Mouse (Mus musculus) hindbrain, embryonic 16.5 days (tissue): ENCODE measurements around the gene Plcb2. TPM values are rescaled to one million over a fixed set of nuclear protein-coding genes. Genes with fewer than 3 reads are reported as not detected.
A peak's percentile ranks its signal among the peaks of the same experiment; 100 is the strongest.

Experiments
- ATAC-seq: fragments of 200-750 bp; cut with Nextera tagmentation; 2 replicates; pipeline ENCODE4 v1.8.0; 2017; ENCODE audit warnings: moderate TSS enrichment, moderate library complexity
- H3K27ac ChIP-seq: fragments of 300-500 bp; sonication (generic); 2 replicates; pipeline ENCODE4 v1.5.1; 2014; ENCODE audit warnings: low read depth, mild to moderate bottlenecking, control low read depth, low read length, moderate library complexity
- H3K27me3 ChIP-seq: fragments of 300-500 bp; sonication (generic); replicated peaks from 2 replicates; pipeline ENCODE4 v1.6.1; 2014; ENCODE audit warnings: low read length; ENCODE audit not compliant: control insufficient read depth, insufficient read depth
- H3K36me3 ChIP-seq: fragments of 300-500 bp; sonication (generic); 2 replicates; pipeline ENCODE4 v1.6.1; 2014; ENCODE audit warnings: mild to moderate bottlenecking, low read length, moderate library complexity, mixed read lengths; ENCODE audit not compliant: control insufficient read depth, insufficient read depth
- H3K4me1 ChIP-seq: fragments of 300-500 bp; sonication (generic); 2 replicates; pipeline ENCODE4 v1.6.1; 2014; ENCODE audit warnings: low read depth, low read length; ENCODE audit not compliant: control insufficient read depth, insufficient read depth
- H3K4me2 ChIP-seq: fragments of 300-500 bp; sonication (generic); 2 replicates; pipeline ENCODE4 v1.6.1; 2014; ENCODE audit warnings: mild to moderate bottlenecking, low read length, control low read depth, moderate library complexity
- H3K4me3 ChIP-seq: fragments of 300-500 bp; sonication (generic); 2 replicates; pipeline ENCODE4 v1.5.1; 2014; ENCODE audit warnings: mild to moderate bottlenecking, low read length, control low read depth, moderate library complexity
- H3K9ac ChIP-seq: fragments of 300-500 bp; sonication (generic); 2 replicates; pipeline ENCODE4 v1.6.1; 2014; ENCODE audit warnings: low read depth, mild to moderate bottlenecking, control low read depth, low read length, moderate library complexity
- H3K9me3 ChIP-seq: fragments of 300-500 bp; sonication (generic); 2 replicates; pipeline ENCODE4 v1.6.1; 2014; ENCODE audit warnings: mild to moderate bottlenecking, low read length, moderate library complexity; ENCODE audit not compliant: control insufficient read depth
- WGBS: fragments of 180-500 bp; shearing (Covaris S2); extraction: QIAGEN DNeasy Blood & Tissue Kit; methylation state at CpG from one replicate; pipeline ENCODE4 v1.1.7; 2014; 5-methylcytosine and 5-hydroxymethylcytosine counted together
- polyA plus RNA-seq: library from polyadenylated mRNA; unstranded; fragments of >200 nt; fragmentation: Nextera tagmentation; extraction: Ambion mirVana; gene quantifications from 2 replicates; pipeline ENCODE4 v1.2.1, GENCODE M21; 2015

Gene Plcb2
- 0.88 and 1.1 TPM in 2 replicates for polyA plus RNA-seq

DNA sequence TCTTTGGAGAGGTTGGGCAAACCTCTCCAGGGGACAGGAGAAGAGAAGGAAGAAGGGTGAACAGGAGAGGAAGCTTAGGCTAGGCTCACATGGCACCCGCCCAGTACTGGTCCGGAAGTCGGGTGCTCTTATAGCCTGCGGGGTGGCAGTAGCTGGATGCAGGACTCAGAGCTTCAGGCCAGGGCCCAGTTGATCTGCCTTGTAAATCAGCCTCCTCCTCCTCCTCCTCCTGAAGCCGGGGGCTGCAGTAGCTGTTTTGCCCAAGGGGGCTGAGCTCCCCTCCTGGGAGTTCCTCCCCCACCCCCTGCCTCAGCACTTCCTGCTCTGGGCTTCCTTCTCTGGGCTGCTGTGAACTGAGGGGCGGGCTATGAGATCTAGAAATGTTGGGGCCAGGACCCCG, at the start of gene Plcb2:
Plcb2 (minus strand) TSS at position 102 of the 400 bp plus-strand sequence.
- Histone ChIP-seq H3K27me3 (peaks cover 3% of the 10 kb centered on the region), H3K27ac (no peak within 1 kb of the TSS), H3K36me3 (no peaks in the 10 kb centered on the region), H3K4me2 (no peak within 1 kb of the TSS), H3K4me3 (no peak within 1 kb of the TSS), H3K9ac (no peak within 1 kb of the TSS), H3K9me3 (no peaks in the 10 kb centered on the region), H3K4me1 (no peaks in the 10 kb centered on the region)
- WGBS: 40% methylated on average over 6 of the region's 7 CpGs
- no peak for ATAC-seq

DNA sequence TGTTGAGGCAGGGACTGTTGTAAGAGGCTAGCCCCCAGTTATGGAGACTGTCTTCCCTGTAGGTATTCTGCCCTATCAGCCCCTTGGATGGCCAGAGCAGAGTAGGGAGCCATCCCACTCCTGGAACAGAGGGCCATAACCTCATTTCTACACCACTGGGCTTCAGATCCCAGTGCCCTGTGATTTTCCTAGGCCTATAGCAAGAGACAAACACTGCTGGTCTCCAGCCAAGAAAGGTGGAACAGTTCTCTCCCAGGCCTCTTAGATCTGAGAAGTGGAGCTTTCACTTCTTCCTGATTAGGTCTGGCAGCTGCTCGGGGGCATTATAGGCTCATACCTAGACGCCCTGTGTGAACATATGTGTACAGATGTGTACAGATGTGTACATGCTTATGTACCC, 48.1 kb upstream of the Plcb2 start:
- H3K4me3 ChIP-seq: no peak overlapping the region
- H3K9ac ChIP-seq: no peak overlapping the region
- H3K27ac ChIP-seq: peak overlapping the region; percentile 68; the same call in 1 of the 2 replicates
- no peak overlapping the region for H3K4me2 ChIP-seq
- no peaks in the 10 kb centered on the region for H3K36me3 ChIP-seq
- 83% methylated on average over 2 of the region's 2 CpGs for WGBS
- H3K4me1 ChIP-seq: peaks cover 18% of the 10 kb centered on the region
- no peaks in the 10 kb centered on the region for H3K9me3 ChIP-seq
- H3K27me3 ChIP-seq: no peaks in the 10 kb centered on the region
- ATAC-seq: no peak

DNA sequence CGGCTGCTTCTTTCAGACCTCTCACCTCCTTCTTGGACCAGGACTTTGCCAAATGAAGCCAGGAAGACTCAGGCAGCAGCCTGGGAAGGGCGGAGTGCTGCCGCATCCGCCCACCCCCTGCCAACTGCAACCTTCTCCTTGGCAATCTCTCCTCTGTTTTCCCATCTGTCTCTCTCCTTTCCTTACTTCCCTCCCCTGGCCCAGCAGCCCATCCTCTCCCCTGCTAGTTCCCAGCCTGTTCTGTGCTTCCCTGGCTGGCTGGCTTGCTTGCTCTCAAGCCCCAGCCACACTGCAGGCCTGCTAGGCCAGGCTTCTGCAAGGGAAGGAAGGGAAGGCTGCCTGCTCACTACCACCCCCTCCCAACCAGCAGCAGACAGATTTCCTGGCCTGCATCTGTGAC, 47.6 kb upstream of the Plcb2 start:
- ATAC-seq: peak; percentile 15; the same call in 1 of the 2 replicates
- H3K4me2 ChIP-seq: no peak overlapping the region
- no peak overlapping the region for H3K4me3 ChIP-seq
- 65% methylated on average over 3 of the region's 4 CpGs for WGBS
- H3K27me3 ChIP-seq: no peaks in the 10 kb centered on the region
- H3K9ac ChIP-seq: no peak overlapping the region
- peaks cover 15% of the 10 kb centered on the region for H3K4me1 ChIP-seq
- no peaks in the 10 kb centered on the region for H3K36me3 ChIP-seq
- H3K27ac ChIP-seq: peak overlapping the region; percentile 68; the same call in 1 of the 2 replicates
- H3K9me3 ChIP-seq: no peaks in the 10 kb centered on the region

DNA sequence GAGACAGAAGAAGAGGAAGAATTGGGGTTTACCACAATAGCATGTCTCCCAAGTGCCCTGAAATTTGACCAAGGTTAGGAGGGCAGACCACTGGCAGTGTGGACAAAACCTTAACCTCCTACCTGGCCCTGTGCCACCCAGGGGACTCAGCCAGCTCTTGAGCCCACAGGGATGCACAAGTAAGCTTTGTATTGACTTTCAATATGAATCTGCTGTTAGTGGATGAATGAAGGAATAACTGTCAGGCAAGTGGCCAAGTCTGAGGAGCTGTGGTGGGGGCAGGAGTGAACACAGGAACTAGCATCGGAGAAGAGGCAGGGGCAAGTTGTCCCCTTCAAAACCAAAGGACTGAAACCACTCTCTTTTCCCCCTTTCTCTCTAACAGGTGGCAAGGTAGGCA, 47.2 kb upstream of the Plcb2 start:
- Histone ChIP-seq H3K4me2 (no peak overlapping the region), H3K4me3 (no peak overlapping the region), H3K9ac (no peak overlapping the region), H3K4me1 (peaks cover 12% of the 10 kb centered on the region), H3K27ac (no peak overlapping the region), H3K36me3 (no peaks in the 10 kb centered on the region), H3K9me3 (no peaks in the 10 kb centered on the region), H3K27me3 (no peaks in the 10 kb centered on the region)
- ATAC-seq: no peak
- 48% methylated on average over 1 of the region's 1 CpGs for WGBS

DNA sequence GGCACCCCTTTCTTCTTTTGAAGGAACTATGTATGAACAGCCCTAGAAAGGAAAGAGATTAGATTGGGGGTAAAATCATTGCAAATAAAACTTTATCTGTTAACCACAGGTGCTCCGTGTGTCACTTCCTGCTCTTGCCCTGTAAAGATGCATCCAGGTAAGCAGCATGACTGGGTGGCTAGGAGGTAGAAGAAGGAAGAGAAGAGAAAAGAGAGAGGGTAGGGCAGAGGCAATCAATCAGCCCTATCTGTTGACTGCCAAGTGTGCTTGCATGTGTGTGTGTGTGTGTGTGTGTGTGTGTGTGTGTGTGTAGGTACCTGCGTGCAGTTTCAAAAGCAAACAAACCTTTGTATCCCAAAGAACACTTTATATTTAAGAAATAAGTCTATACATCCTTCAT, 46.3 kb upstream of the Plcb2 start:
- ATAC-seq: no peak

DNA sequence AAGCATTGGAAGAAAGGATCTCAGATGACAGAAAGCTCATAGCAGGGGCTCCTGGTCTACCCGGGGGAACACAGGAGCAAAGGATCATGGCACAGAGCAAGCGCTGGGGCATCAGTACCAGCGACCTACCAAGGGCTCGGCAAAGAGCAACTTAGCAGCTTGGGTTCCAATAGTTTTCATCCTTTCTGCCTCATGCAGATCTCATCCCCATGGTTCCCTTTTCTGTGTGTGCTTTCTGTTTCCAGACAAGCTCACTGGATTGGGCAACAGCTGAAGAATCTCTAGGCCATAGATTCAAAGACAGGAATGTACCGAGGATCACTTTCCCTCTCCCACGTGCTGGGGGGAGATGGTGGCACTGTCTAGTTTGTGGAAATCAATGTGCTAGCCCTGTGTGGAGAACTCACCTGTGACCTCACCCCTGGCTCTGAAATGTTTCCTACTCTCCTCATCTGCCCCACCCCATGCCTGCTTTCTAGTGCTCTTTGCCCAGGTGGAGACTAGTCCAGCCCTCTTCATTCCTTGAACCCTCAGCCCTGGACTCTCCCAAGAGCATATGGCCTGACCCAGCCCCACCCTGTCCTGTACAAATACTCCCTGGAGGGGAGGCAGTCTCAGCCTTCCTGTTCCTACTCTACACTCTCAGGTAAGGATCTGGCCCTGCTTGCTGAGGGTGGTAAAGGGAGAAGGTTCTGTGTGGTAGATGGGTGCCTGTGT, 44.1 kb upstream of the Plcb2 start, which contains the start of gene Phgr1:
Phgr1 (plus strand) TSS at position 612 of the 717 bp plus-strand sequence.
- ATAC-seq: no peak
- H3K9me3 ChIP-seq: no peaks in the 10 kb centered on the region
- H3K4me3 ChIP-seq: no peak within 1 kb of the TSS
- no peak within 1 kb of the TSS for H3K27ac ChIP-seq
- WGBS: 87% methylated on average over 6 of the region's 6 CpGs
- H3K27me3 ChIP-seq: no peaks in the 10 kb centered on the region; the same call in 1 of the 2 replicates
- H3K36me3 ChIP-seq: no peaks in the 10 kb centered on the region
- no peak within 1 kb of the TSS for H3K9ac ChIP-seq
- H3K4me1 ChIP-seq: peaks cover 6% of the 10 kb centered on the region
- H3K4me2 ChIP-seq: no peak within 1 kb of the TSS

More for the DNA sequence above, 46.3 kb upstream of the Plcb2 start:
- Histone ChIP-seq H3K9ac (no peak overlapping the region), H3K36me3 (no peaks in the 10 kb centered on the region), H3K4me1 (peaks cover 12% of the 10 kb centered on the region), H3K4me3 (no peak overlapping the region), H3K4me2 (no peak overlapping the region), H3K27me3 (no peaks in the 10 kb centered on the region; the same call in 1 of the 2 replicates), H3K9me3 (no peaks in the 10 kb centered on the region), H3K27ac (no peak overlapping the region)
- WGBS: 97% methylated on average over 2 of the region's 2 CpGs

DNA sequence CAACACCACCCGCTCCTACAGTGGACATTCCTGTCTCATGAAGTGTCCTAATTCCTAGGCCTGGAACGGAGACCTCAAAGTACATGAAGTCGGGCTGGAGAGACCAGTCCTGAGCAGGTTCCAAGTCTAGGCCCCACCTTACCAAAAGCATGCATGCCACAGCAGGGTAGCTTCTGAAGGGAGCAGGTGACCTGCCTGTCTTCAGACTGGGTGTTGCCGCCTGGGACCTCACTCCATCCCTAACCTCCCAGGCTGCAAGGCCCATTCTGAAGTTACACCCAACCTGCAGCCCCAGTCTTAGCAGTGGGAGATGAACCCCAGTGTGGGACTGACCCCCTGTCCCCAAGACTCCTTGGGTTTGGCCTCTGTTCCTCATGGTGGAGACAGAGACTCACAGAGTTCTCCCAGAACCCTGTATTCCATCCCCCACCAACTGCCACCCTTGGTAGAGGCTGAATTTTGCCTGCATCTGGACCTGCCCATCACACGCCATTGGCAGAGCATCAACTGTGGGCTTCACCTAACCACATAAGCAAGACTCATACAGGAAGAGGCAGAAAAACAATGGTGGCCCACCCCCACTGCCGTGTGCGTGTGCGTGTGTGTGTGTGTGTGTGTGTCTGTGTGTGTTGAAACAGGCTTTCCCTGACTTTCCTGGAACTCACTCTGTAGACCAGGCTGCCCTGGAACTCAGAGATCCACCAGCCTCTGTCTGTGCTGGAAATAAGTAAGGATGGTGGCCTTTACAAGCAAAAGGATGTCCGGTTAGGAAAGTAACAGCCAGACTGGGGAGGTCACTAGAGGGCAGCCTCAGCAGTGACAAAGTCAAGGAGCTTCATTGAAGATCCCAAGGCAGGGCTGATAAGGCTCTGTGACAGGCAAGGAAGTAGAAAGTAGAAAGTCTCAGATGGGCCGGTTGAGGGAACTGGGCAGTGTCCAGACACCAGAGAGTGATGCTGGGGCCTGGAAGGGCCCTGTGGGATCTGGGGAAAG, 38.1 kb upstream of the Plcb2 start:
- Histone ChIP-seq H3K9me3 (no peaks in the 10 kb centered on the region), H3K27ac (no peak overlapping the region), H3K9ac (no peak overlapping the region), H3K4me3 (no peak overlapping the region), H3K4me2 (no peak overlapping the region), H3K4me1 (peaks cover 17% of the 10 kb centered on the region), H3K36me3 (no peaks in the 10 kb centered on the region), H3K27me3 (no peaks in the 10 kb centered on the region; the same call in 1 of the 2 replicates)
- 79% methylated on average over 10 of the region's 10 CpGs for WGBS
- ATAC-seq: no peak

DNA sequence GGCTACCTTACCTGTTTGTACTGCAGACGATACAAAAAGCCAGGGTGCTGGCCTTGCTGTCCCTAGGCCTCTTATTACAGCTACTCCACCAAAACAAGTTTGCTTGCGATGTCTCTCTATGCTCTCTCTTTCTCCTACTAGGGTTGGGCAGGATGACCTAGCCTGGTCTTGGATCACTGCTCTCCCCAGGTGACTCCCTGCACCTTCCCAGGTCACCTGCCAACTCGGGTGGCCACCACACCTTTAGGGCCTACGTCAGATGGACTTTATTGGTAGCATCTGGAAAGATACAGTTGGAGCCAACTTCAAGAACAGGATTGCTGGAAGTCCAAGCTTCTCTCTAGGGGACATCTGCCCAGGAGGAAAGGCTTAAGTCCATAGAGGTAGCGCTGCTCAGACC, 36.6 kb upstream of the Plcb2 start:
- Histone ChIP-seq H3K9me3 (no peaks in the 10 kb centered on the region), H3K27ac (no peak overlapping the region), H3K27me3 (no peaks in the 10 kb centered on the region; the same call in 1 of the 2 replicates), H3K4me3 (no peak overlapping the region), H3K9ac (no peak overlapping the region), H3K36me3 (no peaks in the 10 kb centered on the region), H3K4me1 (peaks cover 31% of the 10 kb centered on the region), H3K4me2 (no peak overlapping the region)
- ATAC-seq: no peak
- 86% methylated on average over 5 of the region's 5 CpGs for WGBS
